Mouse (Mus musculus) limb, embryonic 13.5 days (tissue): ENCODE results near the gene Slc6a17. TPM values are rescaled to one million over a fixed set of nuclear protein-coding genes. Genes with fewer than 3 reads are reported as not detected.

ENCODE experiments used
- ATAC-seq: fragments of 200-750 bp; cut with Nextera tagmentation; 2 replicates; pipeline ENCODE4 v1.8.0; 2017; ENCODE audit warnings: low read depth, moderate number of reproducible peaks, moderate TSS enrichment; ENCODE audit not compliant: low FRiP score
- H3K27ac ChIP-seq: fragments of 300-500 bp; sonication (generic); 2 replicates; pipeline ENCODE4 v1.5.1; 2015; ENCODE audit warnings: inconsistent platforms, mild to moderate bottlenecking, moderate library complexity
- H3K27me3 ChIP-seq: fragments of 300-500 bp; sonication (generic); 2 replicates; pipeline ENCODE4 v1.6.1; 2015; ENCODE audit warnings: mild to moderate bottlenecking, inconsistent platforms
- H3K36me3 ChIP-seq: fragments of 300-500 bp; sonication (generic); 2 replicates; pipeline ENCODE4 v1.6.1; 2015; ENCODE audit warnings: inconsistent platforms, mild to moderate bottlenecking, moderate library complexity
- H3K4me1 ChIP-seq: fragments of 300-500 bp; sonication (generic); 2 replicates; pipeline ENCODE4 v1.6.1; 2015; ENCODE audit warnings: inconsistent platforms
- H3K4me2 ChIP-seq: fragments of 300-500 bp; sonication (generic); replicated peaks from 2 replicates; pipeline ENCODE4 v1.6.1; 2015; ENCODE audit warnings: inconsistent platforms, mild to moderate bottlenecking, moderate library complexity
- H3K4me3 ChIP-seq: fragments of 300-500 bp; sonication (generic); 2 replicates; pipeline ENCODE4 v1.5.1; 2015; ENCODE audit warnings: moderate library complexity, mild to moderate bottlenecking, inconsistent platforms
- H3K9ac ChIP-seq: fragments of 300-500 bp; sonication (generic); 2 replicates; pipeline ENCODE4 v1.6.1; 2015; ENCODE audit warnings: mild to moderate bottlenecking, inconsistent platforms
- H3K9me3 ChIP-seq: fragments of 300-500 bp; sonication (generic); 2 replicates; pipeline ENCODE4 v1.6.1; 2016; ENCODE audit warnings: inconsistent platforms
- WGBS: fragments of 180-500 bp; shearing (Covaris S2); methylation state at CpG from one replicate; pipeline ENCODE4 v1.1.7; 2015; 5-methylcytosine and 5-hydroxymethylcytosine counted together
- polyA plus RNA-seq: library from polyadenylated mRNA; unstranded; fragments of >200 nt; fragmentation: Nextera tagmentation; extraction: Ambion mirVana; gene quantifications from 2 replicates; pipeline ENCODE4 v1.2.1, GENCODE M21; 2015

Gene Slc6a17
- polyA plus RNA-seq, 1 experiment from 2014 or later, result 5.9 TPM

- Histone ChIP-seq H3K27ac (no peak overlapping the region), H3K27me3 (peaks cover 28% of the 10 kb centered on the region; the same call in 1 of the 2 replicates), H3K4me1 (peaks cover 35% of the 10 kb centered on the region), H3K36me3 (no peaks in the 10 kb centered on the region), H3K9ac (no peak overlapping the region), H3K4me3 (no peak overlapping the region), H3K9me3 (no peaks in the 10 kb centered on the region), H3K4me2 (no peak overlapping the region)
- no peak for ATAC-seq
- 57% methylated on average over 8 of the region's 8 CpGs for WGBS
Measured at GRCm38 (mm10) chr3:107543158-107544080, 25.6 kb upstream of the Slc6a17 start.

DNA sequence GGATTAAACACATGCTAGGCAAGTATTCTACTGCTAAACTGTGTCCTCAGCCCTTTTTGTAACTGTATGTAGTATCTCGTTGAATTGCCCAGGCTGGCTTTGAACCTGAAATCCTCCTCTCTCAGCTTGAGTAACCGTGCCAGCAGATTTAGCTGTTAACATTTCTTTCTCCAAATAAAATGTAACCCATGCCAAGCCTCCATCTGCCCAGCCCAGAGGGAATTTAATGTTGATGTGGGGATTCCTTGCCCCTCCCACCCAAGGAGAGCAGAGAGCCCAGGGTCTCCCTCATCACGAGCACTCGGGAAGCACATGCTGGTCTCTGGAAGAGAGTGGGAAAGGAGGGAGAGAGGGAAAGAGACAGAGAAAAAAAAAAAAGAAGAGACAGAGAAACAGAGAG, 24.8 kb upstream of the Slc6a17 start:
- Histone ChIP-seq H3K36me3 (no peaks in the 10 kb centered on the region), H3K4me1 (peaks cover 37% of the 10 kb centered on the region), H3K27ac (no peak overlapping the region), H3K27me3 (peaks cover 25% of the 10 kb centered on the region; the same call in 1 of the 2 replicates), H3K9ac (no peak overlapping the region), H3K4me3 (no peak overlapping the region), H3K9me3 (no peaks in the 10 kb centered on the region), H3K4me2 (no peak overlapping the region)
- ATAC-seq, result no peak
- WGBS, result 45% methylated on average over 4 of the region's 4 CpGs

DNA sequence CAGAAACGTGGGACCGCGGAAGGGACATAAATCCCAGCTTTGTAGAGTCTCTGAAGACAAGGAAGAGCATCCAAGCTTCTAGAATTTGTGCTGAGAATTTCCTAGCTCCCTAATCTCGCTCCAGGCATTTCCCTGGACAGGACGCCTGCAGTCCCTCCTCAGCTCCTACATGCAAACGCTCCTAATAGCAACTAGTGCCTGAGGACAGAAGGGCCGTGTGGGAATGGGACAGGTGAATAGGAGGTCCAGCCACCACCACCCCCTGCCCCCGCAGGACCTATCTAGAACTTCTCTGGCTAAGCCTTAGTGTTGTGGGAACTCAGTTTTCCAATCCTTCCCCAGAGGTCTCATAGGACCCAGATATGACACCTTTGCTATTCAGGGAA, 19.7 kb upstream of the Slc6a17 start:
- 19% methylated on average over 8 of the region's 8 CpGs for WGBS
- no peaks in the 10 kb centered on the region for H3K9me3 ChIP-seq
- H3K36me3 ChIP-seq, result no peaks in the 10 kb centered on the region
- peaks cover 21% of the 10 kb centered on the region for H3K4me1 ChIP-seq
- H3K4me2 ChIP-seq, result peak overlapping the region; percentile 62
- peaks cover 26% of the 10 kb centered on the region for H3K27me3 ChIP-seq
- H3K4me3 ChIP-seq, result peak overlapping the region; percentile 33; the same call in 1 of the 2 replicates
- no peak overlapping the region for H3K27ac ChIP-seq
- peak overlapping the region; percentile 56; the same call in 1 of the 2 replicates for H3K9ac ChIP-seq
- no peak for ATAC-seq

GRCm38 (mm10) chr3:107536810-107537503, 19.1 kb upstream of the Slc6a17 start:
- no peak overlapping the region for H3K27ac ChIP-seq
- H3K4me2 ChIP-seq, result peak overlapping the region; percentile 62
- H3K4me3 ChIP-seq, result peak overlapping the region; percentile 33
- H3K36me3 ChIP-seq, result no peaks in the 10 kb centered on the region
- H3K9ac ChIP-seq, result peak overlapping the region; percentile 56
- H3K4me1 ChIP-seq, result peaks cover 21% of the 10 kb centered on the region
- peaks cover 26% of the 10 kb centered on the region for H3K27me3 ChIP-seq
- ATAC-seq, result peak; percentile 30; the same call in 1 of the 2 replicates
- WGBS, result 6% methylated on average over 17 of the region's 17 CpGs
- no peaks in the 10 kb centered on the region for H3K9me3 ChIP-seq

GRCm38 (mm10) chr3:107534951-107535350, 17.1 kb upstream of the Slc6a17 start:
- Histone ChIP-seq H3K27ac (no peak overlapping the region), H3K9me3 (no peaks in the 10 kb centered on the region), H3K27me3 (peaks cover 24% of the 10 kb centered on the region), H3K4me3 (no peak overlapping the region), H3K4me1 (peaks cover 18% of the 10 kb centered on the region), H3K9ac (no peak overlapping the region), H3K36me3 (no peaks in the 10 kb centered on the region), H3K4me2 (no peak overlapping the region)
- no peak for ATAC-seq
- 84% methylated on average over 7 of the region's 7 CpGs for WGBS

DNA sequence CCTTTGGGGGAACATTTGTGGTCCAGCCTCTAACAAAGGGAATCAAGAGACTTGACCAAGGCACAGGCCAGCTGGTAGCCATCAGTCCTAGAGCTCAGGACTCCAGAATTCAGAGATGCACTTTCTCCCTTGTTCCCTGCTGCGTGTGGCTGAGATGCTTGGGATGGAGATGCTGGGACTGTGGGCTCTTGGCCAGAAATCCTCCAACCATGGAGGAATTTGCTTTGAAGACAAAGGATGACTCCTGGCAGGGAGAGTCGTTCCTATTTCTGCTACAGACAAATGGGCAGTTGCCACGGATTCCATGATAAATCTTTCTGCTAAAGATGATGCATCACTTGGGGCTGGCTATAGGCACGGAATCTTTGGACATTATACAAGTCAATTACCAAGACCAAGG, 15.7 kb upstream of the Slc6a17 start:
- WGBS, result 65% methylated on average over 4 of the region's 4 CpGs

GRCm38 (mm10) chr3:107530581-107530980, 12.8 kb upstream of the Slc6a17 start:
- Histone ChIP-seq H3K4me1 (peaks cover 12% of the 10 kb centered on the region), H3K4me3 (no peak overlapping the region), H3K27me3 (0 out of 2 replicates have a peak, but pooled peaks cover 1% of the 10 kb centered on the region), H3K9ac (no peak overlapping the region), H3K27ac (no peak overlapping the region), H3K4me2 (no peak overlapping the region), H3K36me3 (no peaks in the 10 kb centered on the region), H3K9me3 (no peaks in the 10 kb centered on the region)
- no peak for ATAC-seq
- WGBS, result 87% methylated on average over 5 of the region's 5 CpGs

More for the DNA sequence above, 15.7 kb upstream of the Slc6a17 start:
- no peak overlapping the region for H3K27ac ChIP-seq
- H3K4me1 ChIP-seq, result peaks cover 22% of the 10 kb centered on the region
- ATAC-seq, result no peak
- H3K4me3 ChIP-seq, result no peak overlapping the region
- no peaks in the 10 kb centered on the region for H3K36me3 ChIP-seq
- H3K9ac ChIP-seq, result no peak overlapping the region
- H3K9me3 ChIP-seq, result no peaks in the 10 kb centered on the region
- H3K27me3 ChIP-seq, result peaks cover 16% of the 10 kb centered on the region
- H3K4me2 ChIP-seq, result no peak overlapping the region

DNA sequence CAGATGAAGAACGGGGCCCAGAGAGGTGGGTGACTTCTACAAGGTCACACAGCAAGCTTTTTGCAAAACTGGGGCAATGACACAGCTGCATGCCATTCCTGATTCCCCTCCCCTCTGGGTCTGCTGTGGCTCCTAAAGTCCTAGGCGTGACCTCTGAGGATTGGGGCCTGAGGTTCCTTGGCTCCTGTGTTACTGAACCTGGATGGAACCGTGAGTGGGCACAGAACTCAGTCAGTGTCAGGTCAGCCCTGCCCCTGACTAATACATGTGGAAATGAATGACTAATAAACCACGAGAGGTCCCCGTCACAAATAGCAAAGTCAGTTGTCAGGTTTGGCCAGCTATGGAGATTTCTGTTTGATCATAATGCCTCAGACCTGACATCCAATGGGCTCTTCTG, 11.4 kb upstream of the Slc6a17 start:
- 82% methylated on average over 5 of the region's 5 CpGs for WGBS
- no peak overlapping the region for H3K27ac ChIP-seq
- peaks cover 12% of the 10 kb centered on the region for H3K4me1 ChIP-seq
- no peak for ATAC-seq
- no peaks in the 10 kb centered on the region for H3K27me3 ChIP-seq
- no peaks in the 10 kb centered on the region for H3K36me3 ChIP-seq
- no peak overlapping the region for H3K4me2 ChIP-seq
- no peak overlapping the region for H3K4me3 ChIP-seq
- no peak overlapping the region for H3K9ac ChIP-seq
- H3K9me3 ChIP-seq, result no peaks in the 10 kb centered on the region

DNA sequence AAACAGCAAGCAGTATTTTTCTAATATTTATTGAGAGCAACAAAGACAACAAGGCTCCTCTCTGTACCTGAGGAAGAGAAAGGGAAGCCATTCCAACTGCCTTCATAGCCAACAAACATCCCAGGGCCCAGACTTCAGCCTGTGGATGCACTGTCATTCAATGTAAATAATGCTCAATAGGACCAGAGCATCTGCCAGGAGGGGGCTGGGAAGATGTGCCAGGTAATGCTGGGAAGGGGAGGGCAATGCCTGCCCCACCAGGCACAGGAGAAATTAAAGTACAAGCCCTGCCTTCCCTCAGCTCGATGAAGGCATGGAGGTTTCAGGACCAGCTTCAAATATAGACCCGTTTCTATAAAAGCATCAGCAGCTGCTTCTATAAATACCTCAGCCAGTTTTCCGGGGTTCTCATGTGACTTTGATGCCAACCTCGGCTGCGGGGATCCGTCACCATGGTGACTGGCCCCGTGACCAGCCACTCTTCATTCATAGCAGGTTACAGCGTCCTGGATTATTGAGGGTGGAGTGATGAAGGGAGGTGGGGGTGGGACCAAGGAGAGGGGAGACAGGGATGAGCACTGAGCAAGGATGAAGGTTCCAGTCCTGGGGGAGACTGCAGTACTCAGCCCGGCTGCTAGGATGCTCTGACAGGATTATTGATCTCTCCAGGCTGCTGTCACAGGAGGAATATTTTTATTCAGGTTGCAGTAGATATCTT, 10.7 kb upstream of the Slc6a17 start:
- peak; percentile 66 for ATAC-seq
- no peak overlapping the region; the same call in 1 of the 2 replicates for H3K27ac ChIP-seq

DNA sequence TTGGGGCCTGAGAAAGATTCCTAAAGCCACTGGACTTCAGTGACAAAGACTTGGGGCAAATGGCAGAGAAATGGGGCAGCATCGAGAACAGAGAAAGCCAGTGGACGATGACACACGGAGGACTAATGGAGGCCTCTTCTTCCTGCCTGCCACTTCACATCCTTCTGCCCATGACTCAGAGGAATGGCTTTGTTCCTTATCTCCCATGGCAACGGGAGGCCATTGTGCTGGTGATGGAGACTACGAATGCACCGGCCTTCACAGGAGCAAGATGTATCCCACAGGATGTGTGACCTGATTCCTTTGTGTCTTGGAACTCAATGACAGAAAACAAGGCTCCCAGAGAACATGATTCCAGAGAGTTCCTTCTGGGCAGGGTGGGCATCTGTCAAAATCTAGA, 6.7 kb upstream of the Slc6a17 start:
- H3K9ac ChIP-seq, result no peak overlapping the region
- peaks cover 10% of the 10 kb centered on the region for H3K27me3 ChIP-seq

More for the DNA sequence above, 10.7 kb upstream of the Slc6a17 start:
- WGBS, result 19% methylated on average over 9 of the region's 9 CpGs
- Histone ChIP-seq H3K9me3 (no peaks in the 10 kb centered on the region), H3K4me2 (peak overlapping the region; percentile 38), H3K27me3 (no peaks in the 10 kb centered on the region), H3K4me3 (no peak overlapping the region), H3K9ac (no peak overlapping the region), H3K36me3 (no peaks in the 10 kb centered on the region), H3K4me1 (peaks cover 12% of the 10 kb centered on the region)

DNA sequence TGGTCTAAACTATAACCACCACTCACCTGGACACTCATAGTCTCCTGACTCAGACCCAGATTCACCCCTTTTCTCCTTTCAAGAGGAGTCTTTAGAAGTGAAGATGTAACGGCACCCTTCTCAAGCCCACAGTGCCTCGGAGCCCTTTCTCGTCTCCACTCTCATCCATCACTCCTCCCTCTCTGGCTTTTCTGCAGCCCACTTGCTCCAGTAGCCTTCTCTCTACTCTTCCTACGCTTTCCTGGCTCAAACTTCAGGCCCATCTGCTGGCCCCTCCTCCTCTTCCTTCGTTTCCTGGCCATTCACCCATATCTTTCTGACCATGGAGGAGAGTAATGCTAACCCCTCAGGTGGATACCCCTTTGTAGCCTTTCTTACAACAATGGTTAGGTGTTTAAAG, 3.1 kb upstream of the Slc6a17 start:
- Histone ChIP-seq H3K4me1 (peaks cover 13% of the 10 kb centered on the region), H3K36me3 (no peaks in the 10 kb centered on the region), H3K4me2 (no peak overlapping the region), H3K27me3 (peaks cover 41% of the 10 kb centered on the region), H3K27ac (no peak overlapping the region), H3K4me3 (no peak overlapping the region), H3K9ac (no peak overlapping the region), H3K9me3 (no peaks in the 10 kb centered on the region)
- no peak for ATAC-seq
- WGBS, result 76% methylated on average over 5 of the region's 5 CpGs

More for the DNA sequence above, 6.7 kb upstream of the Slc6a17 start:
- H3K4me2 ChIP-seq, result no peak overlapping the region
- no peaks in the 10 kb centered on the region for H3K9me3 ChIP-seq
- no peak overlapping the region for H3K4me3 ChIP-seq
- ATAC-seq, result no peak
- 88% methylated on average over 6 of the region's 6 CpGs for WGBS
- no peak overlapping the region for H3K27ac ChIP-seq
- peaks cover 12% of the 10 kb centered on the region for H3K4me1 ChIP-seq
- H3K36me3 ChIP-seq, result no peaks in the 10 kb centered on the region
